Mouse (Mus musculus) heart, postnatal 0 days (tissue): ENCODE results near the gene Slc25a21. TPM values are rescaled to one million over a fixed set of nuclear protein-coding genes. Genes with fewer than 3 reads are reported as not detected.

ENCODE experiments used
- ATAC-seq: fragments of 200-750 bp; cut with Nextera tagmentation; 2 replicates; pipeline ENCODE4 v1.8.0; 2017; ENCODE audit warnings: low read depth, moderate number of reproducible peaks, moderate library complexity; ENCODE audit not compliant: insufficient read depth
- DNase-seq: peaks from one replicate; pipeline ENCODE4 v3.0.0-alpha.2; 2016; ENCODE audit warnings: low spot score
- H3K27ac ChIP-seq: fragments of 300-500 bp; sonication (generic); 2 replicates; pipeline ENCODE4 v1.5.1; 2014; ENCODE audit warnings: low read depth, mild to moderate bottlenecking
- H3K27me3 ChIP-seq: fragments of 300-500 bp; sonication (generic); 2 replicates; pipeline ENCODE4 v1.6.1; 2014; ENCODE audit warnings: low read length, mixed read lengths; ENCODE audit not compliant: control insufficient read depth, insufficient read depth
- H3K36me3 ChIP-seq: fragments of 300-500 bp; sonication (generic); replicated peaks from 2 replicates; pipeline ENCODE4 v1.6.1; 2014; ENCODE audit warnings: low read length, mixed read lengths; ENCODE audit not compliant: control insufficient read depth, insufficient read depth
- H3K4me1 ChIP-seq: fragments of 300-500 bp; sonication (generic); 2 replicates; pipeline ENCODE4 v1.6.1; 2014; ENCODE audit warnings: antibody characterized with exemption; ENCODE audit not compliant: control insufficient read depth, insufficient read depth
- H3K4me2 ChIP-seq: fragments of 300-500 bp; sonication (generic); 2 replicates; pipeline ENCODE4 v1.6.1; 2014; ENCODE audit warnings: low read depth, mild to moderate bottlenecking, low read length, moderate library complexity
- H3K4me3 ChIP-seq: fragments of 300-500 bp; sonication (generic); 2 replicates; pipeline ENCODE4 v1.5.1; 2014; ENCODE audit warnings: low read depth, low read length
- H3K9ac ChIP-seq: fragments of 300-500 bp; sonication (generic); replicated peaks from 2 replicates; pipeline ENCODE4 v1.6.1; 2014; ENCODE audit warnings: low read depth, low read length, mixed read lengths
- H3K9me3 ChIP-seq: fragments of 300-500 bp; sonication (generic); replicated peaks from 2 replicates; pipeline ENCODE4 v1.6.1; 2016; ENCODE audit warnings: low read length; ENCODE audit not compliant: control insufficient read depth
- CTCF ChIP-seq: IDR thresholded peaks from 2 replicates; pipeline ENCODE4 v1.5.1; 2016; ENCODE audit warnings: antibody characterized with exemption, control low read depth, low read depth
- EP300 ChIP-seq: IDR thresholded peaks from 2 replicates; pipeline ENCODE4 v1.6.1; 2016; ENCODE audit warnings: antibody characterized with exemption, low read depth
- WGBS: fragments of 180-500 bp; shearing (Covaris S2); extraction: QIAGEN DNeasy Blood & Tissue Kit; methylation state at CpG from one replicate; pipeline ENCODE4 v1.1.7; 2014; 5-methylcytosine and 5-hydroxymethylcytosine counted together
- polyA plus RNA-seq: library from polyadenylated mRNA; unstranded; fragments of >200 nt; fragmentation: Nextera tagmentation; extraction: Ambion mirVana; gene quantifications from 2 replicates; pipeline ENCODE4 v1.2.1, GENCODE M21; 2015
- total RNA-seq: library from RNA; depleted of rRNA; stranded (reverse); fragments of >200 nt; gene quantifications from 2 replicates; pipeline ENCODE4 v1.2.3, GENCODE M21; 2014; ENCODE audit warnings: low replicate concordance

Gene Slc25a21
- total and polyA plus RNA-seq, 2 experiments from 2014 or later = 0.31 TPM; not detected in 1

DNA sequence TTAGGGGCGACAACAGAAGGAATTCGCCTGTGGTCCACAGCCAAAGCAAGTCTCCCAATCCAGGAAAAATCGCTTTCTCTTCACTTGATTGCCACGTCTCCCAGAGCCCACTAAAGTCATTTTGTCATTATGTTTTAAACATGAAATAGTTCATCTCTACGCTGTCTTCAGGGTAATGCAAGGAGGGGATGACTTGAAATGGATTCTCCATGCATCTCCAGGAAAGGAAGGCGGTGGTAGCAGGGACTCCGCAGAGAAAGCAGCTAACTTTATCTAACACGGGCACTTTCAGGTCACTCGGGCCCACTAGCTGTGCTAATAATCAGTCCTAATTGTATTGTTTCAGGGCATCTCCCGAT, 508.8 kb downstream of the Slc25a21 start:
- H3K9me3 ChIP-seq = peaks cover 5% of the 10 kb centered on the region; the same call in 1 of the 2 replicates
- H3K4me1 ChIP-seq = no peaks in the 10 kb centered on the region
- no peak overlapping the region for H3K27ac ChIP-seq
- DNase-seq (no peak), ATAC-seq (no peak)
- WGBS = 6% methylated on average over 10 of the region's 10 CpGs
- no peak overlapping the region for H3K9ac ChIP-seq
- no peak overlapping the region for H3K4me3 ChIP-seq
- no peak overlapping the region for H3K4me2 ChIP-seq
- TF ChIP-seq CTCF (no peak), EP300 (no peak)
- H3K36me3 ChIP-seq = no peaks in the 10 kb centered on the region
- H3K27me3 ChIP-seq = peaks cover 99% of the 10 kb centered on the region

DNA sequence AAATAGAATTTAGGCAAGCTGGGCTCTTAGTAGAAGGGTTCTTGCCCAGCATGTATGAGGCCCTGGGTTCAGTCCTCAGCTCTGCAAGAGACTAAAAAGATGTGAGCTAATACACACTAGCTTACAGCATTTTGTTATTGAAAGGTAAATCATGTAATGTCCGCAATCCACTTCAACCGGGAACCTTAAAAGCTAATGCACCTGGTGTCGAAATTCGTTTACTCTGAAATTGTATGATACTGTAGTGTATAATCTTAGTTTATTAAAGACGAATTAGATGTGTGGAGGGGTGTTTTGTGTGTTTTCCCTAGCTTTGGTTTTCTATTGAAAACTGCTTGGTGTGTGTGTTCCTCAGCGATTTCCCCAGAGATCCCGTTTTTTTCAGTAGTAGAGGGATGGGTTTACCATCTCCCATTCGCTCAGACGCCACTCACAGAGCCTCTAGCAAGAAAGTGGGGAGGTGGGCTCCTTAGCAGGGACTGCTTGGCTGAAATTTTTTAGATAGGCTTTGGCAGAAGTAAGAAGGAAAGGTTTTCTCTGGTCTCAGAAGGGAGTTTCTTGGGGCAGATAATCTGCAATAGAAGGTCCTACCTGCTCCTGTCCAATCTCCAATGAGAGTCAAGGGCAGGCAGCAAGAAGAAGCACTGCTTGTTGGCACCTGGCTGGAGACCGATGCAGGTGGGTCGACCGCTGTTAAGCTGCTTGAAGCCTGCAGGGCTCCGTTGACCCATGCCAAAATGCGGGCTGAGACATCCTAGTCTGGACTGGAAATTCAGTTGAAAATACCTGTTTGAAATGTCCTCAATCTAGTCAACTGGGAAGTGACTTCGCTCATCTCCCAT, 509.4 kb downstream of the Slc25a21 start:
- 8% methylated on average over 15 of the region's 15 CpGs for WGBS
- DNase-seq (no peak), ATAC-seq (no peak)
- Histone ChIP-seq H3K9ac (no peak overlapping the region), H3K4me2 (no peak overlapping the region), H3K4me3 (no peak overlapping the region), H3K4me1 (no peaks in the 10 kb centered on the region), H3K27ac (no peak overlapping the region), H3K36me3 (no peaks in the 10 kb centered on the region), H3K9me3 (peaks cover 5% of the 10 kb centered on the region; the same call in 1 of the 2 replicates), H3K27me3 (peaks cover 99% of the 10 kb centered on the region)
- TF ChIP-seq CTCF = no peak
- no peak for TF ChIP-seq EP300

DNA sequence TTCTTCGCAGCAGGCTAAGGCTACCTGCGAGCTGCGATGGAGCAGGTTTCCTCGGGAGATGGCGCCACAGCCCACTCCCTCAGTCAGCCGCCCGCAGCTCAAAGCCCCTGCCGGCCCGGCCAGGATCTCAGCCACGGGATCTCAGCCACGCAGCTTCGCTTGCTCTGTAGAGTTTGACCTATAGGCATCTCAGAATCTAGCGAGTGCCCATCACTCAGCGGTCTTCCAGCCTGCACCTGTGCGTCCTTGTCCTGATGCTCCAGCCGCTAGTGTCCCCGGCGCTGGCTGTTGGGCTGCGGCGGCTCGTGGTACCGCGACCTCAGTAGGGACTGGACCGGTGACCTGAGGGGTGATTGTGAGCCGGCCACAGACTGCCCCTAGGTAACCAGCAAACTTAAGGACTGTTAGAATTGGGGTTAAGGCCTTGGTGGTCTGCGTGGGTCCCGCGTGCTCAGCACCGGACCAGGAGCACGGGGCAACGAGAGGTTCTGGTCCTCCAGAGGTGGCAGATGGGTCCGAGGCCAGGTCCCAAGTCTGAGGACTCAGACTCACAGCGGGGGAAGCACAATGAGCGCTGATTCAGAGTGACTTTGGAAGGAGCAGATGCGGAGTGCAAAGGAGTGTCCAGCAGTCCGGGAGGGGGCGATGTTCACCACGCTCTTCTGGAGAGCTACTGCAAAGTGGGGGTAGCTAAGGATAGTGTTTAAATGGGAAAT, 516.0 kb downstream of the Slc25a21 start:
- Histone ChIP-seq H3K27ac (no peak overlapping the region), H3K4me3 (peak overlapping the region; percentile 22; the same call in 1 of the 2 replicates), H3K9me3 (no peaks in the 10 kb centered on the region), H3K4me1 (no peaks in the 10 kb centered on the region), H3K4me2 (peak overlapping the region; percentile 46), H3K27me3 (peaks cover 78% of the 10 kb centered on the region), H3K9ac (no peak overlapping the region), H3K36me3 (no peaks in the 10 kb centered on the region)
- ATAC-seq = no peak
- no peak for TF ChIP-seq EP300
- peak; percentile 57 for TF ChIP-seq CTCF
- WGBS = under 1% methylated on average over 38 of the region's 38 CpGs
- no peak for DNase-seq

DNA sequence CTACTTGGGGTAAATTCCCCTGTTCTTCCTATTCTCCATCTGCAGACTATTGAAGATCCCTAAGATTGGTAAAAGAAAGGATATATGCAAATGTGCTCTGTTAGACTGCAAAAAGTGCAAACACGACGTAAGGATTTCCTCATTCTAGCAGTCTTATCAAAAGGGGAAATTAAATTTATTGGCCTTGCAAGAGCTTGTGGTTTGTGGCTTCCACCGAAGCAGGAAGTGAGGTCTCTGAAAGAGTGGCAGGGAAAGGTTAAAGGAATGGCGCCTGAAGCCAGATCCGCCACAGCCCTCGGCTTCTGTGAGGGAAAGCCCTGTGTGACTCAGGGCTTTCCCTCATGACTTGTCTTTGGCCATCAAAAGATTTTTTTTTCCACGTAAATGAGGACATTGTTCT, 519.7 kb downstream of the Slc25a21 start:
- 50% methylated on average over 7 of the region's 7 CpGs for WGBS
- no peaks in the 10 kb centered on the region for H3K36me3 ChIP-seq
- peaks cover 42% of the 10 kb centered on the region for H3K27me3 ChIP-seq
- H3K4me3 ChIP-seq = no peak overlapping the region
- H3K4me1 ChIP-seq = no peaks in the 10 kb centered on the region
- no peak overlapping the region for H3K27ac ChIP-seq
- DNase-seq = no peak
- TF ChIP-seq CTCF (no peak), EP300 (no peak)
- H3K4me2 ChIP-seq = no peak overlapping the region
- H3K9me3 ChIP-seq = no peaks in the 10 kb centered on the region
- ATAC-seq = no peak
- no peak overlapping the region for H3K9ac ChIP-seq

DNA sequence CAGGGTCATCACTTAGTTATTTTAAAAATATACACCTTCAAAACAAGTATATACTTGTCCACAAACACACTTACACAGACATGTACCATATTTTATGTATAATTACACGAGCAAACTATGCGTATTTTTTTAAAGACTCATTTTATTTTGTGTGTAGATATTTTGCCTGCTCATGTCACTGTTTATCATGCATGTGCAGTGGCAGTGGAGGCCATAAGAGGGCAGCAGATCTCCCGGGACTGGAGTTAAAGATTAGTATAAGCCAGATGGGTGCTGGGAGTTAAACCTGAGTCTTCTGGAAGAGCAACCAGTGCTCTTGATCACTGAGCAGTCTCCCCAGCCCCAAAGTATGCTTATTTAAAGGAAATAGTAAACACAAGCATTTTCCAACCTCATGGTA, 522.5 kb downstream of the Slc25a21 start:
- 32% methylated on average over 3 of the region's 3 CpGs for WGBS
- TF ChIP-seq EP300 (no peak), CTCF (peak; percentile 37)
- H3K9ac ChIP-seq = no peak overlapping the region
- no peak overlapping the region for H3K27ac ChIP-seq
- ATAC-seq = no peak
- H3K9me3 ChIP-seq = no peaks in the 10 kb centered on the region
- no peak overlapping the region for H3K4me3 ChIP-seq
- H3K4me2 ChIP-seq = no peak overlapping the region
- peaks cover 13% of the 10 kb centered on the region for H3K27me3 ChIP-seq
- no peaks in the 10 kb centered on the region for H3K4me1 ChIP-seq
- H3K36me3 ChIP-seq = no peaks in the 10 kb centered on the region
- DNase-seq = no peak
